Mouse (Mus musculus) ovary, adult 18-20 months (tissue): ENCODE data around the gene Grk4.
A peak's percentile ranks its signal among the peaks of the same experiment; 100 is the strongest.
"Not testable (repeated sequence)": the region's sequence is repeated elsewhere in the genome, so short reads cannot be mapped to it uniquely, and the experiment has no call there.

Experiments
- DNase-seq: peaks from one replicate; pipeline ENCODE4 v3.0.0; 2022; ENCODE audit warnings: low spot score, mixed read lengths

Gene Grk4

DNA sequence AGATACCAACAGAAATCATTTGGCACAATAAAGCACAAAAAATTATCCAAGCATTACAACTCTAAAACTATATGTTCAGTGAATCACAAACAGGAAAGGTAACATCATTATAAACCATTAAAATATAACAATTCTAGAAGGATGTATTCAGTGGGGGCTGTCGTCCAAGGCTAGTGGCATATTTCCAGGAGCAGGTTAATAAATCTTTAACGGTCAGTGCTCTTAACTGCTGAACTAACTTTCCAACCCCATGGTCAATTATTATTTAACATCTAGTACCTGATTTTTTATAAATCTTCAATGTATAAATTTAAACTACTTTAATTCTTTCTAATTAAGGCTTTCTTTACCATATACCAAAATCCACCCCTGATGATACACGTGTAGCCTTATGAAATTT lies 54.2 kb downstream of the Grk4 start:
- DNase-seq = not testable (repeated sequence)

GRCm38 (mm10) chr5:34714816-34715215 lies 54.6 kb downstream of the Grk4 start:
- no peak for DNase-seq

DNA sequence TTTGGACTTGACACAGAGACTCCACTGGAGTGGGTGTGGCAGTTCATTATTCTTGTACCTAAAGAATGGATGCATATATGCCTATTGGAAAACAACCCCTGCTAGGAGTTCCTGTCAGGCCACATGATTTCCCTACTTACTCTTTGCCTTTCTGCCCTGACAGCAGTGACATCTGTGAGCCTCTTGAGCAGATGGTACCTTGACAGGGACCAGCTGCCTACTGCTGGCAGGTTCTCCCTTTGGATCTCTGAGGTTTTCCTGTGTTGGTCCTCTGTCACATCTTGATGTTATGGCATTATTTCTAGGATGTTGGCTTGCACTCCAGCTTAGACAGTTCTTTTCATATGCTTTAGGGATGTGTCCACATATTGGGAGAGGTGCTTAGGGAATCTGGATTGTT lies 69.0 kb downstream of the Grk4 start:
- no peak for DNase-seq

DNA sequence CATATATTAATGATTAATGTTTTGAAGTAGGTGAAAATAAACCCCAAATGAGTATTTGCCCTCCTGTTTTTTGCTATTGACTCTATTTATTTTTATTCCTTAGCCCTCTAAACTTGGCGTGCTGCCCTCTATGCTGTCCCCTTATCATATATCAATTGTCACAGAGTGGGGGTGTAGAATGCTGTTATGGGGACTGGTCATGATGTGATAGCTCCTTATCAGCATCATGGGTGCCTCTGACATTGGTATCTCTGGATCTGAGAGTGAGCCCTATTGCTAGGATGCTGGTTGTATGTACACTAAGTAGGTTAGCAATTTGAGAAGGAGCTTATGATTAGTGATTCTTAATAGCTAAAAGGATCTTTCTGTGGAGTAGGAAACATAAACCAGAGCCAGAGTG lies 70.1 kb downstream of the Grk4 start:
- no peak for DNase-seq

DNA sequence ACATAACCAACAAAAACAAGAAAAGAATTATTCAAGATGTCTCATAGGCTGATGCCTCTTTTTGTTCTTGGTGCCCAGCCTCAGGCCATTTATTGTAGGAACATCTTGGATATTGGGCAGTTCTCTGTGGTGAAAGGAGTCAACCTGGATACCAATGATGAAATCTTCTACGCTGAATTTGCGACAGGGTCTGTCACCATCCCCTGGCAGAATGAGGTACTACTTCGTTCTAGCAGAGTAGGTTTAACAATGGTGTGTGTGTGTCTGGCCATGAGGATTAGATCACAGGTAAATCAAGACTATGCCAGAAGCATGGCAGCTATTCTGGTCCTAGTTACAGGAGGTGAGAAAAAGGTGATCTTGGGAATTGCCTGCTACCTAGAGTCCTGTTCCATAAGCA lies 91.3 kb downstream of the Grk4 start:
- no peak for DNase-seq

GRCm38 (mm10) chr5:34758762-34759161 lies 98.6 kb downstream of the Grk4 start:
- DNase-seq = no peak

DNA sequence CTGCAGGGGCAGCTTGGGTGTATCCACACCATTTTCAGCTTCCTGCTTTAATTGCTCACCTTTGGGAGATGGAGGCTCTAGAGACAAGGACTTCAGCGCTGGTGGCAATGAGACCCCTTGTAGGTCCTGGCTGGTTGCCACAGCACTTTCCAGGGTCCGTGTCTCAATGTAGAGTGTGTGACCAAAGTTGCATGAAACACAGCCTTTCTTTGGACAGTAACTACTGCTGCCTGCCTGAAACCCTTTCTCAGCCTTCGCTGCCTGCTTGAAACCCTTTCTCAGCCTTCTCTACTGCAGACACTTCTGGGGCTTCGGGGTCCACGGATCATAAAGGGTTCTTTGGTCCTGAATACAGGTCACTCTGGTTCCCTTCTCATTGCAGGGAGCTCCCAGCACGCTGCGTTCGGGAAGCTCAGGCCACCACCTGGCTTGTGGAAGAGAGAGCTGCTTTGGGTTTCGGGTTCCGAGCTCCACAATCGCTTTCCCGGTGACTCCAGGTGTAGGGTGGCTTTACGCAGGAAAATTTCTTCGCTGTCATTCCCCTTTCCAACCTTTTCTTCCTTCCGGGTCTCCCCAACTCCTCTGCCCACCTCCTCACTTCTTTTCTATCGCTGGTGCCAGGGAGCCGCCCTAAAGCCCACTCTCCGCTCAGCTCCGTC lies 100.8 kb downstream of the Grk4 start:
- DNase-seq = no peak

GRCm38 (mm10) chr5:34761509-34761908 lies 101.3 kb downstream of the Grk4 start, which contains the start of gene Htt:
Htt (plus strand) TSS chr5:34761740.
- DNase-seq = peak; percentile 97

GRCm38 (mm10) chr5:34761934-34762611 lies 101.9 kb downstream of the Grk4 start:
- DNase-seq = no peak

DNA sequence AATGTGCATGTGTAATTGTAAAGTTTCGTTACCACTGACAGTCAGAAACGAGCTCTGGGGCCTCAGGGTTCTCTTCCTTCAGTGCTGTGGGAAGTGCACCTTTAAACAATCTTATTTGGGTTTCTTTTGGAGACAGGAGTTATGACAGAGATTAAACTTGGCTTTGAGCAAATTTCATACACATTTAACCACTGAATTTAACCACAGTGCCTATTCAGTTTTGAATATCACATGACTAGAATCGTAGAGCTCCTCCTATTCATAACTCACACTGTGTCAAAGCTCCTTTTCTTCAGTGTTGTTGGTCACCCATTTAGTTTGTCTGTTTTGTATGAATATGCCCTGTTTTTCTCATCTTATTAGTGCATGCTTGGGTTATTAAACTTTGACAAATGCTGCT lies 111.6 kb downstream of the Grk4 start:
- no peak for DNase-seq

DNA sequence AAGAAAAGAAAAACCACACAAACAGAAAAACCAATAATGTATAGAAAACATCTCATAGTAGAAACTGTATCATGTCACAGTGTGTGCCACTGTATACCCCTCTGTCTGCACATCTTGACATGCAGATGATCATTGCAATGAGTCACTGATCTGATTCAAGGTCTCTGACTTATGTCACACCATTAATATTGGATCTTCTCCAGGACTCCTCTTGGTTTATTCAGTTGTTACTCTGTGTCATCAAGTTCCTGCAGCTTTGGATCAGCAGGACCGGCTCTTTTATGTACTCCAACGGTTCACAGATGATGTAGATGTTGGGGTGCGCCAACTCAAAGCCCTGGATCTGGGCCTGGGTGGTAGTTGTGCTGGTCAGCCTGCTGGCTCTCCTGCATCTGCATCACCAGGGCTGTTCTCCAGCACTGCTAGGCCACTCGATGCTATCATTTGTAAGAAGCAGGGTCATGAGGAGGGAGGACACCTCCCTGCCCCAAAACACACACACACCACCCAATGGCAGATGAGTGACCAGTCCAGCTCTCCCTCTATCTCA lies 112.6 kb downstream of the Grk4 start:
- no peak for DNase-seq

DNA sequence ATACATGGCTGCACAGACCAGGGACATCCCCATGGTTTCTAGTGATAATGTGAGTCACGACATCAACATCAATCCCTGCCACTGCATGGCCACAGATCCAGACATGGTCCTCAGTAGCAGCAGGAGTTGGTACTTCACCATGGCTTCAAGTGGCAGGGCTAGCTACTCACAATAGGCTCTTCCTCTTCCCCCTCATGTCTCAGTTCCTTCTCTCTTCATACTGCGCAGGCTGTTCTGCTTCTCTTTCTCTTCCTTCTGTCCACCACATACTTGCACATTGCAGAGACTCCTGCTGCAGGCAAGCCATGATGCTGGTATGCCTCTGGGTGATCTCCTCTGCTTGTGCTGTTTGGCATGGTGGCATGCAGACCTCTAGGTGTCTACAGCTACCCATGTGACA lies 113.2 kb downstream of the Grk4 start:
- DNase-seq = no peak

GRCm38 (mm10) chr5:34785027-34785426 lies 124.8 kb downstream of the Grk4 start:
- no peak for DNase-seq

GRCm38 (mm10) chr5:34791141-34791540 lies 131.0 kb downstream of the Grk4 start:
- no peak for DNase-seq

DNA sequence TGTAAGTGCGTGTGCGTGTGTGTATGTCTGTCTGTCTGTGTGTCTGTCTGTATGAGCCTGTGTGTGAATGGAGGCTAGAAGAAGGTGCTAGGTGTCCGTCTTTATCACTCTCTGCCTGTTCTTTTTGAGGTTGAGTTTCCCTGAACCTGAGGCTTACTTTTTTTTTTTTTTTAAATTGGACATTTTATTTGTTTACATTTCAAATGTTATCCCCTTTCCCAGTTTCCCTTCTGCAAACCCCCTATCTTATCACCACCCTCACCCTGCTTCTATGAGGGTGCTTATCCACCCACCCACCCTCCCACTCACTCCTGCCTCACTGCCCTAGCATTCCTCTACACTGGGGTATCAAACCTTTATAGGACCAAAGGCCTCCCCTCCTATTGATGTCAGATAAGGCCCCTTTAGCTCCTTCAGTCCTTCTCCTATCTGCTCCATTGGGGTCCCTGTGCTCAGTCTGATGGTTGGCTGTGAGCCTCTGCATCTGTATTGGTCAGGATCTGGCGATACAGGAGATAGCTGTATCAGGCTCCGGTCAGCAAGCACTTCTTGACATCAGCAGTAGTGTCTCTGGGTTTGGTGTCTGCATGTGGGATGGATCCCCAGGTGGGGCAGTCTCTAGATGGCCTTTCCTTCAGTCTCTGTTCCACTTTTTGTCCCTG lies 140.2 kb downstream of the Grk4 start:
- DNase-seq = no peak
